Mouse (Mus musculus) liver, postnatal 0 days (tissue): ENCODE results near the gene Lbx2.

ENCODE experiments used
- CTCF ChIP-seq: sonication (generic); IDR thresholded peaks from 2 replicates; pipeline ENCODE4 v1.5.1; 2016; ENCODE audit warnings: antibody characterized with exemption, low read depth
- EP300 ChIP-seq: IDR thresholded peaks from 2 replicates; pipeline ENCODE4 v1.6.1; 2016; ENCODE audit warnings: antibody characterized with exemption, low read depth, mild to moderate bottlenecking

DNA sequence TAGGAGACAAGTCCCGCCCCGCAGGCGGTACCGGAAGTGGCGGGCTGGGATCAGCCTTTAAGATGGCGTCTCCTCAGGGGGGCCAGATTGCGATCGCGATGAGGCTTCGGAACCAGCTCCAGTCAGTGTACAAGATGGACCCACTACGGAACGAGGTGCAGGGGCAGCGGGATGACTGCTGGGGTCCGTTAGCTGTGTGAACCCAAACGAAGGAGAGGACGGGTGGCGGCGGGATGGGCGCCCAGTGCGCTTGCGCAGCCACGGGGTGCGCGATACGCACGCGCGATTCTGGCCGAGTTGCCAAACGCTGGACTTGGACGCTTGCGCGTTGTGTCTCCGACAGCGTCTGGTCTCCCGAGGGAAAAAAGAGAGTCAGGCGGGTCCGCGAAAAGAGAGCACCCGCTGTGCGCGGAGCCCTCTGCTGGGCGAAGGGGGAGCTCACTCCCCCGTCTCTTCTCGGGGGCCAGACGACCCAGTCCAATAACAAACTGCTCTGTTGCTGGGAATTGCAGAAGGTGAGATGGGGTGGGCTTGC is 7.8 kb upstream of the Lbx2 start:
- peak; percentile 74 for TF ChIP-seq CTCF
- no peak for TF ChIP-seq EP300
